Mouse (Mus musculus) liver, embryonic 14.5 days (tissue): Measurements from ENCODE around the gene B4galt4. TPM values are rescaled to one million over a fixed set of nuclear protein-coding genes. Genes with fewer than 3 reads are reported as not detected.
A peak's percentile ranks its signal among the peaks of the same experiment; 100 is the strongest.

Experiments
- ATAC-seq: fragments of 200-750 bp; cut with Nextera tagmentation; 2 replicates; pipeline ENCODE4 v1.8.0; 2017; ENCODE audit warnings: moderate number of reproducible peaks, mild to moderate bottlenecking, moderate library complexity; ENCODE audit not compliant: insufficient read depth
- DNase-seq, 3 experiments: peaks; one replicate each; pipeline ENCODE4 v3.0.0-alpha.2; 2012 to 2013; ENCODE audit warnings: low read depth in 3 of 3, low spot score in 3 of 3
- H3K27ac ChIP-seq: fragments of 300-500 bp; sonication (generic); 2 replicates; pipeline ENCODE4 v1.5.1; 2014; ENCODE audit warnings: moderate library complexity, mild to moderate bottlenecking, control low read depth, inconsistent platforms
- H3K27me3 ChIP-seq: fragments of 300-500 bp; sonication (generic); 2 replicates; pipeline ENCODE4 v1.6.1; 2014; ENCODE audit warnings: mild to moderate bottlenecking, low read length, moderate library complexity; ENCODE audit not compliant: control insufficient read depth, insufficient read depth
- H3K36me3 ChIP-seq: fragments of 300-500 bp; sonication (generic); replicated peaks from 2 replicates; pipeline ENCODE4 v1.6.1; 2014; ENCODE audit warnings: low read depth; ENCODE audit not compliant: control insufficient read depth, insufficient read depth
- H3K4me1 ChIP-seq, 2 experiments: fragments of 200-500 bp in 1 of 2; fragments of 300-500 bp in 1 of 2; sonication (generic) in 1 of 2; replicated peaks; 2 replicates each; pipeline ENCODE4 v1.6.1; 2012 to 2014; ENCODE audit warnings: antibody characterized with exemption in 1 of 2, inconsistent platforms in 1 of 2, low read length in 1 of 2; ENCODE audit not compliant: control insufficient read depth in 2 of 2, insufficient read depth in 2 of 2
- H3K4me2 ChIP-seq: fragments of 300-500 bp; sonication (generic); 2 replicates; pipeline ENCODE4 v1.6.1; 2014; ENCODE audit warnings: low read depth, mild to moderate bottlenecking, control low read depth, moderate library complexity
- H3K4me3 ChIP-seq, 2 experiments: fragments of 200-500 bp in 1 of 2; fragments of 300-500 bp in 1 of 2; sonication (generic) in 1 of 2; 2 replicates each; pipeline ENCODE4 v1.5.1; 2012 to 2014; ENCODE audit warnings: low read depth in 2 of 2, low read length in 2 of 2, mild to moderate bottlenecking in 2 of 2, control low read depth in 1 of 2, inconsistent platforms in 1 of 2, moderate library complexity in 1 of 2; ENCODE audit not compliant: insufficient read depth in 1 of 2
- H3K9ac ChIP-seq: fragments of 300-500 bp; sonication (generic); replicated peaks from 2 replicates; pipeline ENCODE4 v1.6.1; 2014; ENCODE audit warnings: mild to moderate bottlenecking, control low read depth, moderate library complexity
- H3K9me3 ChIP-seq: fragments of 300-500 bp; sonication (generic); 2 replicates; pipeline ENCODE4 v1.6.1; 2016; ENCODE audit warnings: low read length, mixed read lengths; ENCODE audit not compliant: control insufficient read depth
- CTCF ChIP-seq: IDR thresholded peaks from 2 replicates; pipeline ENCODE4 v1.5.1; 2016; ENCODE audit warnings: antibody characterized with exemption, low read depth, control low read depth
- EP300 ChIP-seq: IDR thresholded peaks from 2 replicates; pipeline ENCODE4 v1.6.1; 2016; ENCODE audit warnings: antibody characterized with exemption, low read depth
- whole genome bisulfite sequencing: fragments of 180-500 bp; shearing (Covaris S2); extraction: QIAGEN DNeasy Blood & Tissue Kit; methylation state at CpG from one replicate; pipeline ENCODE4 v1.1.7; 2014; ENCODE audit not compliant: insufficient replicate concordance; 5-methylcytosine and 5-hydroxymethylcytosine counted together
- polyA plus RNA-seq, 2 experiments: library from polyadenylated mRNA; depleted of rRNA in 1 of 2; stranded (reverse) in 1 of 2; unstranded in 1 of 2; fragments of >200 nt; fragmentation: Nextera tagmentation in 1 of 2; extraction: Ambion mirVana in 1 of 2; gene quantifications; 2 replicates each; pipeline versions ENCODE4 v1.2.1 to v1.2.3; 2012 to 2014

Gene B4galt4
- polyA plus RNA-seq, 2 experiments: 1.3 to 2.3 TPM

DNA sequence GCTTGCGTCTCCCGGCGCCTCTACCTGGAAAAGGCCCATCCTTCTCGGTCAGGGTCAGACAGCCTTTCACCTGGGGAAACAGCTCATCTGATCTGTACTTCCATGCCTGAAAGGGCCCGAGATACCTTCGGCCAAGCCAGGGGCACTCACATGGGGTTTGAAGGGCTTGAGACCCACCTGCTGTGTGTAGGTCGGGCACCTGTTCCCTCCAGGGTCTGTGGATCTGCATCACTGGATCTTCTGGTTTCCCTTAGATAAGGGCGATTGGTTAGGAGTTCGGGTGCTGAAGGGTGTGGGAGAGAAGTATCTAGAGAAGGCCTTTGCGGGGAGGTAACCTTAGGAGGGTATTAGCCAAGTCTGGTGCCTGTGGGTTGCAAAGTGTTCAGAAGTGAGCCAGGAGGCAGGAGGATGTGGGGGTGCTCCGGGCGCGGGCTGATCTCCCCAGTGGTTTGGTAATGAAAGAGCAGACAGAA, 631 bp downstream of the B4galt4 start:
- peak overlapping the region; percentile 41 for H3K4me2 ChIP-seq
- TF ChIP-seq EP300 (no peak), CTCF (no peak)
- H3K4me3 ChIP-seq: peak overlapping the region; percentile 37 to 44
- no peaks in the 10 kb centered on the region for H3K9me3 ChIP-seq
- ATAC-seq (no peak), DNase-seq (no peak)
- WGBS: under 1% methylated on average over 13 of the region's 13 CpGs
- H3K9ac ChIP-seq: no peak overlapping the region
- H3K27ac ChIP-seq: no peak overlapping the region
- no peaks in the 10 kb centered on the region for H3K36me3 ChIP-seq
- no peaks in the 10 kb centered on the region for H3K4me1 ChIP-seq
- peaks cover 22% of the 10 kb centered on the region for H3K27me3 ChIP-seq

DNA sequence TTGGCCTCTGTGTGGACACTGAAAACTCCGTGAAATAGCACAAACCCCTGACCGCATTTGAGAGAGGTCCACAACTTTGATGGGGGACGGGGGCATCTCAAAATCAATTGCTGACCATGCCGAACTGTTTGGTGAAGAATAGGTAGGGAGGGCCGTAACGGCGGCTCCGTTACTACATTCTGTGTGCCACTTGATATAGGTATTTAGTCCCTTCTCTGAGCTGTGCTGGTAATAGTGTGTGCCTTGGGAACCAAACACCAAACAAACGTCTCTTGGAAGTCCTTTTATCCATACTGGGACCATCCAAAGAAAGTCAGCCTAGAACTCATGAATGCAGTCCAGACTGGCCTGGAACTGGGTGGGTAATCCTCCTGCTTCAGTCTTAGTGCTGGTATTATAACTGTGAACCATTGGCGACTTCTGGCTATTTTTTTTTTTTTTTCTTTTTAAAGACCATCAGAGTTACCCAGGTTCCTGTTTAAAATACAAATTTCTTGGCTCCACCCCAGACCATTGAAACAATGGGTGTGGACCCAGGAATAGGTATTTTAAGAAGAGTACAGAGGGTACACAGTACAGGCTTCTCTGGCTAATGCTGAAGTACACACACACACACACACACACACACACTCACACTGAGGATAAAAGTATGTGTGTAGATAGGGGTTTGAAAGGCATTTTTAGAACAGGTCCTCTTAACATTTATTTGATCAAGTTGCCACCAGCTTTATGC, 2.0 kb downstream of the B4galt4 start:
- H3K27ac ChIP-seq: no peak overlapping the region

DNA sequence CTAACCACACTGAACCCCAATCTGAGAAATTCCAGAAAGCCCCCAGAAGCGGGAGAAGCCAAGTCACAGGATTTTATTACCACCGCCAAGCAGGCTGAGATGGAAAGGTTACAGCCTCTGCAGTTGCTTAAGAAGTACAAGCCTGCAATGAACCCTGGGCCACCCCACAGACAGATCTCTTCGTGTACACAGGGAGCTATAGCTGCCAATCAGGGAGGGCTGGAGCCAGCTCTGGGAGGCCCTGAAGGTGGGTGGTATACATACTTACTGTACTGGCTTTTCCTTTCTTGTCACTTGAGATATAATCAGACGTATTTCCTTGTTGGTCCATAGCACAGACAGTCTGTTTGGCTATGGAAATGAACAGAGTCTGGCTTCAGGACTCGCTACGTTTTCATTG, 8.7 kb downstream of the B4galt4 start:
- ATAC-seq: no peak
- Histone ChIP-seq H3K9ac (no peak overlapping the region), H3K9me3 (no peaks in the 10 kb centered on the region), H3K36me3 (no peaks in the 10 kb centered on the region), H3K27ac (no peak overlapping the region), H3K4me2 (no peak overlapping the region), H3K27me3 (peaks cover 4% of the 10 kb centered on the region; the same call in 1 of the 2 replicates), H3K4me1 (peaks cover 0 to 11% of the 10 kb centered on the region in 2 experiments; a peak in 3 of 4 replicates), H3K4me3 (no peak overlapping the region)
- 62% methylated on average over 6 of the region's 6 CpGs for WGBS
- DNase-seq: no peak
- TF ChIP-seq CTCF (no peak), EP300 (no peak)

More for the DNA sequence above, 2.0 kb downstream of the B4galt4 start:
- no peak for ATAC-seq
- Histone ChIP-seq H3K4me3 (no peak overlapping the region), H3K4me1 (no peaks in the 10 kb centered on the region), H3K27me3 (peaks cover 22% of the 10 kb centered on the region), H3K9ac (no peak overlapping the region), H3K4me2 (no peak overlapping the region), H3K36me3 (no peaks in the 10 kb centered on the region), H3K9me3 (no peaks in the 10 kb centered on the region)
- DNase-seq: no peak
- 62% methylated on average over 10 of the region's 10 CpGs for WGBS
- TF ChIP-seq EP300: no peak
- TF ChIP-seq CTCF: no peak

DNA sequence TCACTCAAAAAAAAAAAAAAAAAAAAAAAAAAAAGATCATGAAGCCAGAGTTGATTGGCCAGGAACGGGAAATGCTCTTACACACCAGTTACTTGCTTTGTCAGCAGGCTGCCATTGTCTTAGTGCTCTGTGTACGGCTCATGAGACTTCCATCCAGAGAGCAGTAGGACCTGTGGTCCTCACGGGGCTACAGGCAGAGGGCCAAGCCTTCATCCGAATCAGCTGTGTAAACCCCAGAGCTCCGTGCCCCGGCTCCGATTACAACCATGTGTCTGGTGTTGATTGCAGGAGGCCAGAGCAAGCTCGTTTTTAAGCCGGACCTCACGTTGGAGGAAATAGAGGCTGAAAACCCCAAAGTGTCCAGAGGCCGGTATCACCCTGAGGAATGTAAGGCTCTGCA, 11.6 kb downstream of the B4galt4 start:
- ATAC-seq: no peak
- H3K4me3 ChIP-seq: no peak overlapping the region; a peak in 1 of 4 replicates
- H3K9me3 ChIP-seq: no peaks in the 10 kb centered on the region
- TF ChIP-seq EP300 (no peak), CTCF (no peak)
- H3K27me3 ChIP-seq: peaks cover 4% of the 10 kb centered on the region; the same call in 1 of the 2 replicates
- H3K9ac ChIP-seq: no peak overlapping the region
- no peaks in the 10 kb centered on the region for H3K36me3 ChIP-seq
- 57% methylated on average over 11 of the region's 11 CpGs for WGBS
- H3K27ac ChIP-seq: no peak overlapping the region
- DNase-seq: no peak
- peaks cover 0 to 23% of the 10 kb centered on the region in 2 experiments; a peak in 3 of 4 replicates for H3K4me1 ChIP-seq
- H3K4me2 ChIP-seq: no peak overlapping the region

DNA sequence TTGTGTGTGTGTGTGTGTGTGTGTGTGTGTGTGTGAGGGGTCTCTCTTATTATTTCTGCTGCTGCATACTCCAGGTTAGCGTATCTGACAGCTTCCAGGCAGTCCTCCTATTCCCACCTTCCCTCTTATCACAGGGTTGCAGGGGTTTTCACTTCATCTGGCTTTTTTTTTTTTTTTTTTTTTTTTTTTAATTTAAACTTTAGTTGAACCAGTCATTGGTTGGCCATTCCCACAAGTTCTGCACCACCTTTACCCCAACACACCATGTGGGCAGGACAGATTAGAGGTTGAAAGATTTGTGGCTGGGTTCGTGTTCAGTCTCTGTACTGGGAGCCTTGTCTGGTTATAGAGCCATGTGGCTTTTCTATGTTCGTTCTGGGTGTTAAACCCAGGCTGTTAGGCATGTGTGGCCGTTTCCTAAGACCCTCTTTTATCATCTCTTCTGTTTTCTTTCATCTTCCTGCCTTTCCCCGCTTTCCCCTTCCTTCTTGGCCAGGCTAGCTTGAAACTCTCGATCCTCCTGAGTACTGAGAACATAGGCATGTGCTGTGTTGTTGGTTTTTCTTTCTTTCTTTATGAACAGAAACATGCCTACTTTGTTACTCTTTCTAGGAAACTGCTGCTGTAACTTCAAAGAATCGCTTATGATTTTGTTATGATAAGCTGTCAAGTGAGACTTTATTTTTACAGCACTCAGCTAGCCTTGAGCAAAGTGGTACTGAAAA, 13.6 kb downstream of the B4galt4 start:
- peaks cover 4% of the 10 kb centered on the region; the same call in 1 of the 2 replicates for H3K27me3 ChIP-seq
- no peaks in the 10 kb centered on the region for H3K9me3 ChIP-seq
- no peak overlapping the region for H3K9ac ChIP-seq
- DNase-seq: peak in 2 of 3 experiments; percentile 11 to 49
- WGBS: 9% methylated on average over 7 of the region's 7 CpGs
- peak overlapping the region; percentile 47; the same call in 1 of the 2 replicates for H3K27ac ChIP-seq
- H3K4me1 ChIP-seq: peaks cover 0 to 23% of the 10 kb centered on the region in 2 experiments; a peak in 3 of 4 replicates
- peak; percentile 94 for ATAC-seq
- TF ChIP-seq CTCF (no peak), EP300 (peak; percentile 54)
- H3K4me3 ChIP-seq: no peak overlapping the region
- H3K36me3 ChIP-seq: no peaks in the 10 kb centered on the region
- peak overlapping the region; percentile 43 for H3K4me2 ChIP-seq
